Mouse (Mus musculus) kidney, adult 9 months (tissue): ENCODE measurements around the gene Wdr77.
"Not testable (repeated sequence)": the region's sequence is repeated elsewhere in the genome, so short reads cannot be mapped to it uniquely, and the experiment has no call there.

Experiments used
- DNase-seq: peaks from one replicate; pipeline ENCODE4 v3.0.0; 2022

Gene Wdr77

GRCm38 (mm10) chr3:105957235-105957634, 1.9 kb upstream of the Wdr77 start:
- DNase-seq = no peak

GRCm38 (mm10) chr3:105958204-105958603, 965 bp upstream of the Wdr77 start:
- no peak for DNase-seq

- no peak for DNase-seq
Observed at GRCm38 (mm10) chr3:105959585-105959984, 416 bp downstream of the Wdr77 start.

- peak; percentile 15 for DNase-seq
Observed at GRCm38 (mm10) chr3:105959999-105960398, 830 bp downstream of the Wdr77 start, which contains the start of gene Atp5f1. TSS of gene Atp5f1 (minus strand) at chr3:105960099.

- DNase-seq = peak; percentile 21
Observed at GRCm38 (mm10) chr3:105960700-105961099, 1.5 kb downstream of the Wdr77 start.

GRCm38 (mm10) chr3:105971831-105972446, 12.8 kb downstream of the Wdr77 start:
- DNase-seq = no peak

GRCm38 (mm10) chr3:105973411-105973810, 14.2 kb downstream of the Wdr77 start, which contains the start of gene Ovgp1:
TSS of gene Ovgp1 (plus strand) at chr3:105973711.
- no peak for DNase-seq

- no peak for DNase-seq
Observed at GRCm38 (mm10) chr3:105974174-105974573, 15.0 kb downstream of the Wdr77 start.

GRCm38 (mm10) chr3:105989611-105990010, 30.4 kb downstream of the Wdr77 start:
- not testable (repeated sequence) for DNase-seq

GRCm38 (mm10) chr3:105991653-105992283, 32.6 kb downstream of the Wdr77 start:
- DNase-seq = peak; percentile 59

- DNase-seq = no peak
Observed at GRCm38 (mm10) chr3:105994730-105995129, 35.6 kb downstream of the Wdr77 start.

- DNase-seq = no peak
Observed at GRCm38 (mm10) chr3:106000707-106001375, 41.7 kb downstream of the Wdr77 start.

GRCm38 (mm10) chr3:106001416-106002370, 42.5 kb downstream of the Wdr77 start:
- peak; percentile 39 for DNase-seq

GRCm38 (mm10) chr3:106003360-106003759, 44.2 kb downstream of the Wdr77 start:
- not testable (repeated sequence) for DNase-seq

GRCm38 (mm10) chr3:106014546-106014945, 55.4 kb downstream of the Wdr77 start, which contains the start of gene Pifo:
TSS of gene Pifo (minus strand) at chr3:106014646.
- no peak for DNase-seq
